Mouse (Mus musculus): Measurements from ENCODE around the gene Cpm. TPM values are rescaled to one million over a fixed set of nuclear protein-coding genes. Genes with fewer than 3 reads are reported as not detected.
A peak's percentile ranks its signal among the peaks of the same experiment; 100 is the strongest.
"Not testable (repeated sequence)": the region's sequence is repeated elsewhere in the genome, so short reads cannot be mapped to it uniquely, and the experiment has no call there.

The Cpm gene
- total and polyA plus RNA-seq, 2 experiments, result 0.80 to 1.4 TPM

GRCm38 (mm10) chr10:117700450-117700849, 71.2 kb downstream of the Cpm start:
- Histone ChIP-seq H3K9ac (ENCODE audit: low read depth, low read length) (no peak overlapping the region), H3K27me3 (ENCODE audit: control insufficient read depth, insufficient read depth, low read length) (no peaks in the 10 kb centered on the region), H3K27ac (replicated peaks; ENCODE audit: insufficient read depth, low read depth, low read length) (no peak overlapping the region), H3K4me3 (ENCODE audit: insufficient read depth, low read depth, low read length) (no peak overlapping the region), H3K79me2 (ENCODE audit: control insufficient read depth, insufficient read depth, low read length) (peaks cover 9% of the 10 kb centered on the region; the same call in 1 of the 2 replicates), H3K36me3 (ENCODE audit: control insufficient read depth, insufficient read depth, low read length) (peaks cover 80% of the 10 kb centered on the region), H3K4me1 (ENCODE audit: control insufficient read depth, insufficient read depth, low read length) (peaks cover 2% of the 10 kb centered on the region; the same call in 1 of the 2 replicates)
- 97% methylated on average over 1 of the region's 1 CpGs for WGBS
- no peak for TF ChIP-seq POLR2A (IDR thresholded peaks at IDR 0.05; ENCODE audit: extremely low read depth, insufficient read depth, low read length)
- TF ChIP-seq CTCF (IDR thresholded peaks at IDR 0.05; ENCODE audit: low read depth, low read length), result no peak
- no peak for DNase-seq (ENCODE audit: extremely low read depth, low read depth, low spot score)

- no peak for DNase-seq (ENCODE audit: extremely low read depth, low read depth, low spot score)
- Histone ChIP-seq H3K27me3 (ENCODE audit: control insufficient read depth, insufficient read depth, low read length) (no peaks in the 10 kb centered on the region), H3K79me2 (ENCODE audit: control insufficient read depth, insufficient read depth, low read length) (peaks cover 8% of the 10 kb centered on the region; the same call in 1 of the 2 replicates), H3K9ac (ENCODE audit: low read depth, low read length) (no peak overlapping the region), H3K4me3 (ENCODE audit: insufficient read depth, low read depth, low read length) (no peak overlapping the region), H3K36me3 (ENCODE audit: control insufficient read depth, insufficient read depth, low read length) (peaks cover 74% of the 10 kb centered on the region), H3K4me1 (ENCODE audit: control insufficient read depth, insufficient read depth, low read length) (peaks cover 2% of the 10 kb centered on the region; the same call in 1 of the 2 replicates), H3K27ac (replicated peaks; ENCODE audit: insufficient read depth, low read depth, low read length) (no peak overlapping the region)
- TF ChIP-seq CTCF (IDR thresholded peaks at IDR 0.05; ENCODE audit: low read depth, low read length) (no peak), POLR2A (IDR thresholded peaks at IDR 0.05; ENCODE audit: extremely low read depth, insufficient read depth, low read length) (no peak)
- 87% methylated on average over 6 of the region's 6 CpGs for WGBS
Observed at GRCm38 (mm10) chr10:117701034-117701829, 71.9 kb downstream of the Cpm start.

GRCm38 (mm10) chr10:117702024-117702833, 72.9 kb downstream of the Cpm start:
- H3K4me1 ChIP-seq (ENCODE audit: control insufficient read depth, insufficient read depth, low read length), result peaks cover 4% of the 10 kb centered on the region

GRCm38 (mm10) chr10:117703506-117703905, 74.2 kb downstream of the Cpm start:
- DNase-seq (ENCODE audit: extremely low read depth, low read depth, low spot score), result peak; percentile 62
- H3K27me3 ChIP-seq (ENCODE audit: control insufficient read depth, insufficient read depth, low read length), result no peaks in the 10 kb centered on the region
- H3K4me3 ChIP-seq (ENCODE audit: insufficient read depth, low read depth, low read length), result no peak overlapping the region
- WGBS, result 19% methylated on average over 3 of the region's 3 CpGs
- no peak overlapping the region for H3K27ac ChIP-seq (replicated peaks; ENCODE audit: insufficient read depth, low read depth, low read length)
- H3K4me1 ChIP-seq (ENCODE audit: control insufficient read depth, insufficient read depth, low read length), result peaks cover 4% of the 10 kb centered on the region
- peaks cover 61% of the 10 kb centered on the region for H3K36me3 ChIP-seq (ENCODE audit: control insufficient read depth, insufficient read depth, low read length)
- peaks cover 13% of the 10 kb centered on the region; the same call in 1 of the 2 replicates for H3K79me2 ChIP-seq (ENCODE audit: control insufficient read depth, insufficient read depth, low read length)
- TF ChIP-seq CTCF (IDR thresholded peaks at IDR 0.05; ENCODE audit: low read depth, low read length) (no peak), POLR2A (IDR thresholded peaks at IDR 0.05; ENCODE audit: extremely low read depth, insufficient read depth, low read length) (no peak)
- H3K9ac ChIP-seq (ENCODE audit: low read depth, low read length), result no peak overlapping the region

More at GRCm38 (mm10) chr10:117702024-117702833, 72.9 kb downstream of the Cpm start:
- Histone ChIP-seq H3K79me2 (ENCODE audit: control insufficient read depth, insufficient read depth, low read length) (peaks cover 13% of the 10 kb centered on the region; the same call in 1 of the 2 replicates), H3K9ac (ENCODE audit: low read depth, low read length) (no peak overlapping the region), H3K36me3 (ENCODE audit: control insufficient read depth, insufficient read depth, low read length) (peaks cover 69% of the 10 kb centered on the region), H3K27me3 (ENCODE audit: control insufficient read depth, insufficient read depth, low read length) (no peaks in the 10 kb centered on the region), H3K27ac (replicated peaks; ENCODE audit: insufficient read depth, low read depth, low read length) (no peak overlapping the region), H3K4me3 (ENCODE audit: insufficient read depth, low read depth, low read length) (no peak overlapping the region)
- DNase-seq (ENCODE audit: extremely low read depth, low read depth, low spot score), result no peak
- TF ChIP-seq CTCF (IDR thresholded peaks at IDR 0.05; ENCODE audit: low read depth, low read length) (no peak), POLR2A (IDR thresholded peaks at IDR 0.05; ENCODE audit: extremely low read depth, insufficient read depth, low read length) (no peak)
- 98% methylated on average over 6 of the region's 6 CpGs for WGBS

- H3K4me3 ChIP-seq (ENCODE audit: insufficient read depth, low read depth, low read length); H3K27ac ChIP-seq (replicated peaks; ENCODE audit: insufficient read depth, low read depth, low read length); H3K27me3 ChIP-seq (ENCODE audit: control insufficient read depth, insufficient read depth, low read length); H3K4me1 ChIP-seq (ENCODE audit: control insufficient read depth, insufficient read depth, low read length); DNase-seq (ENCODE audit: extremely low read depth, low read depth, low spot score); H3K9ac ChIP-seq (ENCODE audit: low read depth, low read length): not testable (repeated sequence)
- Histone ChIP-seq H3K79me2 (ENCODE audit: control insufficient read depth, insufficient read depth, low read length) (peaks cover 17% of the 10 kb centered on the region; the same call in 1 of the 2 replicates), H3K36me3 (ENCODE audit: control insufficient read depth, insufficient read depth, low read length) (peaks cover 54% of the 10 kb centered on the region)
- WGBS, result 88% methylated on average over 6 of the region's 6 CpGs
Observed at GRCm38 (mm10) chr10:117704314-117704963, 75.1 kb downstream of the Cpm start.

All from liver, adult 2 months (tissue).